Mouse (Mus musculus): ENCODE data around the gene Frrs1l. TPM values are rescaled to one million over a fixed set of nuclear protein-coding genes. Genes with fewer than 3 reads are reported as not detected.

Gene Frrs1l
- polyA plus RNA-seq, 2 experiments, result 2.3 to 4.3 TPM

- no peak for DNase-seq (ENCODE audit: low spot score)
- WGBS, result 95% methylated on average over 4 of the region's 4 CpGs
- peaks cover 43% of the 10 kb centered on the region for H3K36me3 ChIP-seq (ENCODE audit: control insufficient read depth, insufficient read depth, low read length)
- H3K27me3 ChIP-seq (ENCODE audit: control insufficient read depth, insufficient read depth, low read length), result no peaks in the 10 kb centered on the region
- no peak for ATAC-seq (ENCODE audit: low FRiP score, low read depth)
- no peak overlapping the region for H3K4me3 ChIP-seq (replicated peaks; ENCODE audit: low read length)
- H3K4me2 ChIP-seq (replicated peaks; ENCODE audit: low read depth, low read length, severe bottlenecking), result no peak overlapping the region
- TF ChIP-seq POLR2A (IDR thresholded peaks at IDR 0.05; ENCODE audit: borderline replicate concordance, extremely low read depth, insufficient read depth, insufficient read length), result no peak
- H3K9me3 ChIP-seq (ENCODE audit: control insufficient read depth, low read length), result no peaks in the 10 kb centered on the region
- no peak overlapping the region for H3K9ac ChIP-seq (ENCODE audit: low read depth, low read length, severe bottlenecking)
- no peak overlapping the region for H3K27ac ChIP-seq (replicated peaks; ENCODE audit: low read depth, low read length)
- H3K4me1 ChIP-seq (ENCODE audit: control insufficient read depth, insufficient read depth, low read length), result no peaks in the 10 kb centered on the region
Observed at GRCm38 (mm10) chr4:56933154-56933553, 57.0 kb downstream of the Frrs1l start.

GRCm38 (mm10) chr4:56932096-56932495 lies 58.1 kb downstream of the Frrs1l start:
- Histone ChIP-seq H3K27me3 (ENCODE audit: control insufficient read depth, insufficient read depth, low read length) (no peaks in the 10 kb centered on the region), H3K4me1 (ENCODE audit: control insufficient read depth, insufficient read depth, low read length) (no peaks in the 10 kb centered on the region), H3K4me2 (replicated peaks; ENCODE audit: low read depth, low read length, severe bottlenecking) (no peak overlapping the region), H3K27ac (replicated peaks; ENCODE audit: low read depth, low read length) (no peak overlapping the region), H3K9me3 (ENCODE audit: control insufficient read depth, low read length) (no peaks in the 10 kb centered on the region), H3K4me3 (replicated peaks; ENCODE audit: low read length) (no peak overlapping the region), H3K9ac (ENCODE audit: low read depth, low read length, severe bottlenecking) (no peak overlapping the region), H3K36me3 (ENCODE audit: control insufficient read depth, insufficient read depth, low read length) (peaks cover 44% of the 10 kb centered on the region)
- ATAC-seq (ENCODE audit: low FRiP score, low read depth) (no peak), DNase-seq (ENCODE audit: low spot score) (no peak)
- WGBS, result 79% methylated on average over 7 of the region's 7 CpGs
- no peak for TF ChIP-seq POLR2A (IDR thresholded peaks at IDR 0.05; ENCODE audit: borderline replicate concordance, extremely low read depth, insufficient read depth, insufficient read length)

DNA sequence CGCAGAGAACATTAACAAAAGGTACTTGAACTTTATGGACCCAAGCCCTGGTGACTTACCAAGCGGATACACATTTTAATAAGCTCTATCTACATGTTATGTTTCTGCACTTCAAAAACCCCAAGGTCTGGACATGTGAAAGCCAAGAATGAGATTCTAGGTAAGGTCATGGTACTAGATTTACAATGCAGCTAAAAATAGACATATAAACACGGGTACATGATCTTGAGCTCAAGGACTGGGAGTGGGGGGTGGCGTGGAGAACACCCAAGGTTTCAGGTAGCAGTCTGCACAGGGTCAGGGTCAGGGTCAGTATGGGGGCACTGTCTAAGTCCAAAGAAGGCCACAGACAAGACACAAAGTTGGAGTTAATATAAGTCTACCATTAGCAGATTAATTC lies 59.9 kb downstream of the Frrs1l start:
- Histone ChIP-seq H3K27ac (replicated peaks; ENCODE audit: low read depth, low read length) (no peak overlapping the region), H3K36me3 (ENCODE audit: control insufficient read depth, insufficient read depth, low read length) (peaks cover 51% of the 10 kb centered on the region), H3K4me2 (replicated peaks; ENCODE audit: low read depth, low read length, severe bottlenecking) (no peak overlapping the region), H3K9ac (ENCODE audit: low read depth, low read length, severe bottlenecking) (no peak overlapping the region), H3K4me1 (ENCODE audit: control insufficient read depth, insufficient read depth, low read length) (no peaks in the 10 kb centered on the region), H3K27me3 (ENCODE audit: control insufficient read depth, insufficient read depth, low read length) (no peaks in the 10 kb centered on the region), H3K9me3 (ENCODE audit: control insufficient read depth, low read length) (no peaks in the 10 kb centered on the region), H3K4me3 (replicated peaks; ENCODE audit: low read length) (no peak overlapping the region)
- DNase-seq (ENCODE audit: low spot score), result no peak
- 71% methylated on average over 4 of the region's 4 CpGs for WGBS
- ATAC-seq (ENCODE audit: low FRiP score, low read depth), result no peak
- TF ChIP-seq POLR2A (IDR thresholded peaks at IDR 0.05; ENCODE audit: borderline replicate concordance, extremely low read depth, insufficient read depth, insufficient read length), result no peak

DNA sequence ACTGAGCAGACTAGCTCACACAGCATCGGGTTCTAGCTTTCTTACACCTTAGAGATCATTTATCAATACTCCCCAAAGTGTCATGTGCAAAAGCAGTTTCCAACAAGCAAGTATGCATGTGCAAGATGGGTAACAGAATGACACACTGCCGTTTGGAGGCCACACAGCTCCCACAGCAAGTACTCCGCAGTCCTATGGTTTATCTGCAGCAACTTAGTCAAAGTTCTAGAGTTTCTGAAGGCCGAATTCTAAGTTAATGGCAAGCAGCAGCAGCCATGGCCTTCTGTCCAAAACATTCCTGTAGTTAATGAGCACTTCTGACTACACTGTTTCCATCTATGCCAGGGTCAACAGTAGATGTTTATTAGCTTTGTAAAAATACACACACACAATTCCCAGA lies 63.2 kb downstream of the Frrs1l start:
- TF ChIP-seq POLR2A (IDR thresholded peaks at IDR 0.05; ENCODE audit: borderline replicate concordance, extremely low read depth, insufficient read depth, insufficient read length), result no peak
- no peak for DNase-seq (ENCODE audit: low spot score)
- Histone ChIP-seq H3K4me2 (replicated peaks; ENCODE audit: low read depth, low read length, severe bottlenecking) (no peak overlapping the region), H3K4me3 (replicated peaks; ENCODE audit: low read length) (no peak overlapping the region), H3K9ac (ENCODE audit: low read depth, low read length, severe bottlenecking) (no peak overlapping the region), H3K36me3 (ENCODE audit: control insufficient read depth, insufficient read depth, low read length) (peaks cover 56% of the 10 kb centered on the region), H3K9me3 (ENCODE audit: control insufficient read depth, low read length) (no peaks in the 10 kb centered on the region), H3K4me1 (ENCODE audit: control insufficient read depth, insufficient read depth, low read length) (no peaks in the 10 kb centered on the region), H3K27me3 (ENCODE audit: control insufficient read depth, insufficient read depth, low read length) (no peaks in the 10 kb centered on the region), H3K27ac (replicated peaks; ENCODE audit: low read depth, low read length) (no peak overlapping the region)
- WGBS, result 74% methylated on average over 4 of the region's 4 CpGs
- no peak for ATAC-seq (ENCODE audit: low FRiP score, low read depth)

- WGBS, result 94% methylated on average over 11 of the region's 11 CpGs
- Histone ChIP-seq H3K4me3 (replicated peaks; ENCODE audit: low read length) (no peak overlapping the region), H3K9me3 (ENCODE audit: control insufficient read depth, low read length) (no peaks in the 10 kb centered on the region), H3K27me3 (ENCODE audit: control insufficient read depth, insufficient read depth, low read length) (no peaks in the 10 kb centered on the region), H3K36me3 (ENCODE audit: control insufficient read depth, insufficient read depth, low read length) (peaks cover 63% of the 10 kb centered on the region), H3K27ac (replicated peaks; ENCODE audit: low read depth, low read length) (no peak overlapping the region), H3K9ac (ENCODE audit: low read depth, low read length, severe bottlenecking) (no peak overlapping the region), H3K4me2 (replicated peaks; ENCODE audit: low read depth, low read length, severe bottlenecking) (no peak overlapping the region), H3K4me1 (ENCODE audit: control insufficient read depth, insufficient read depth, low read length) (no peaks in the 10 kb centered on the region)
- no peak for DNase-seq (ENCODE audit: low spot score)
- no peak for ATAC-seq (ENCODE audit: low FRiP score, low read depth)
- TF ChIP-seq POLR2A (IDR thresholded peaks at IDR 0.05; ENCODE audit: borderline replicate concordance, extremely low read depth, insufficient read depth, insufficient read length), result no peak
Observed at GRCm38 (mm10) chr4:56922229-56922628, 68.0 kb downstream of the Frrs1l start.

DNA sequence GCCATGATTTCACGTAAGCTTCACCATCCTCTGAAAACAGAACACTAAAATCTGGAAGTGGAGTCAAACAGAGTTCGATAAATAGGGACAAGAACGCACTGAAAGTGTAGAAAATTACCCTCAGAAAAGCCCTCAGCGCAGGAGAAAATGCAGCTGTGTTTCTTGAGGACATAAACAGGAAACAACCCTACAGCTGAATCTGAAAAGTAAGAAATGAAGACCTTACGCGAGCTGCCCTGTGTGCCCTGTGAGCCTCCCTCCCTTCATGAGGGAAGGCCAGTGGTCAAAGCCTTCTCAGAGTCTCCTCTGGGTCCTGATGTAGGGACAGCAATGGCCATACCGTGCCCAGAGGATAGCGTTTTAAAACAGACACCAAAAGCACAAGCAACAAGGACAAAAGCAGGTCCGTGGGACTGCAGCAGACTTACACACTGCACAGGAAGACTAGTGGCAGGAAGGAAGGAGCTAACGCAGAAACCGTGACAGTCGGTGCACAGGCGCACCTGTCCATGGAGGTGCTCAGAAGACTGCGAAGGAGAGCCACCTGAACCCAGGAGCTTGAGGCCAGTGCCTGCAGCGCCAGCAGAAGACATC lies 74.4 kb downstream of the Frrs1l start:
- no peaks in the 10 kb centered on the region for H3K9me3 ChIP-seq (ENCODE audit: control insufficient read depth, low read length)
- H3K9ac ChIP-seq (ENCODE audit: low read depth, low read length, severe bottlenecking), result no peak overlapping the region
- no peak overlapping the region for H3K27ac ChIP-seq (replicated peaks; ENCODE audit: low read depth, low read length)
- H3K4me2 ChIP-seq (replicated peaks; ENCODE audit: low read depth, low read length, severe bottlenecking), result no peak overlapping the region
- no peaks in the 10 kb centered on the region for H3K4me1 ChIP-seq (ENCODE audit: control insufficient read depth, insufficient read depth, low read length)
- TF ChIP-seq POLR2A (IDR thresholded peaks at IDR 0.05; ENCODE audit: borderline replicate concordance, extremely low read depth, insufficient read depth, insufficient read length), result no peak
- DNase-seq (ENCODE audit: low spot score) (no peak), ATAC-seq (ENCODE audit: low FRiP score, low read depth) (no peak)
- WGBS, result 87% methylated on average over 15 of the region's 15 CpGs
- H3K27me3 ChIP-seq (ENCODE audit: control insufficient read depth, insufficient read depth, low read length), result no peaks in the 10 kb centered on the region
- peaks cover 47% of the 10 kb centered on the region for H3K36me3 ChIP-seq (ENCODE audit: control insufficient read depth, insufficient read depth, low read length)
- H3K4me3 ChIP-seq (replicated peaks; ENCODE audit: low read length), result no peak overlapping the region
